Mouse (Mus musculus) heart, embryonic 12.5 days (tissue): ENCODE measurements around the gene Mrgprx1. TPM values are rescaled to one million over a fixed set of nuclear protein-coding genes. Genes with fewer than 3 reads are reported as not detected.

ENCODE experiments used
- ATAC-seq: fragments of 200-750 bp; cut with Nextera tagmentation; 2 replicates; pipeline ENCODE4 v1.8.0; 2017; ENCODE audit warnings: moderate TSS enrichment, moderate library complexity; ENCODE audit not compliant: insufficient number of reproducible peaks, low FRiP score
- H3K27ac ChIP-seq: fragments of 300-500 bp; sonication (generic); 2 replicates; pipeline ENCODE4 v1.5.1; 2016; ENCODE audit warnings: mild to moderate bottlenecking, moderate library complexity; ENCODE audit not compliant: poor library complexity, severe bottlenecking
- H3K27me3 ChIP-seq: fragments of 300-500 bp; sonication (generic); replicated peaks from 2 replicates; pipeline ENCODE4 v1.6.1; 2016; ENCODE audit warnings: mild to moderate bottlenecking, moderate library complexity
- H3K36me3 ChIP-seq: fragments of 300-500 bp; sonication (generic); 2 replicates; pipeline ENCODE4 v1.6.1; 2016; ENCODE audit warnings: mild to moderate bottlenecking, moderate library complexity
- H3K4me1 ChIP-seq: fragments of 300-500 bp; sonication (generic); replicated peaks from 2 replicates; pipeline ENCODE4 v1.6.1; 2016; ENCODE audit warnings: mild to moderate bottlenecking
- H3K4me2 ChIP-seq: fragments of 300-500 bp; sonication (generic); 2 replicates; pipeline ENCODE4 v1.6.1; 2016; ENCODE audit warnings: mild to moderate bottlenecking, moderate library complexity
- H3K4me3 ChIP-seq: fragments of 300-500 bp; sonication (generic); 2 replicates; pipeline ENCODE4 v1.5.1; 2016; ENCODE audit warnings: mild to moderate bottlenecking
- H3K9ac ChIP-seq: fragments of 300-500 bp; sonication (generic); 2 replicates; pipeline ENCODE4 v1.6.1; 2016; ENCODE audit warnings: mild to moderate bottlenecking, moderate library complexity
- H3K9me3 ChIP-seq: fragments of 300-500 bp; sonication (generic); replicated peaks from 2 replicates; pipeline ENCODE4 v1.6.1; 2016; ENCODE audit warnings: mild to moderate bottlenecking, moderate library complexity
- WGBS: fragments of 180-500 bp; shearing (Covaris S2); methylation state at CpG from one replicate; pipeline ENCODE4 v1.1.7; 2016; 5-methylcytosine and 5-hydroxymethylcytosine counted together
- polyA plus RNA-seq: library from polyadenylated mRNA; unstranded; fragments of >200 nt; fragmentation: Nextera tagmentation; extraction: Ambion mirVana; gene quantifications from 2 replicates; pipeline ENCODE4 v1.2.1, GENCODE M21; 2016

The Mrgprx1 gene
- polyA plus RNA-seq, result not detected in 2 replicates

DNA sequence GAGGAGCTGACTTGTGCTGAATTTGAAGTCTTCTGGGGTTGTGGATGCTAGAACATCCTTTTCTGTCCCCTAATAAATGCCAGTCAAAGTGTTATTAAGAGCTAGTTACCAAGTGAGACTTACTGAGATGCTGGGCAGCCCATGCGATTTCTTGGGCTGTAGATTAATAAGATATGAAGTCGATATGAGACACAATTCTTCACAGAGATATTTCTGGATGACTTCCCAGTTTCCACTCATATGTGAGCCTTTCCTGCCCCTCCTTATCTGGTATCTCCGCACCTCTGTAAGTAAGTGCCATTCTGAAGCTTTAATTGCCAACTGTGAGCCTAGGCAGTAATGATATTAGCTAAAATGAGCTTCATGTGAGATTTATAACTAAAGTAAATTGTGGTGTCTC is at the start of gene Mrgprx1:
TSS of gene Mrgprx1 (minus strand) at position 101 of the 400 bp plus-strand sequence.
- H3K4me3 ChIP-seq, result no peak within 1 kb of the TSS
- ATAC-seq, result no peak
- H3K9ac ChIP-seq, result no peak within 1 kb of the TSS
- WGBS, result 49% methylated on average over 3 of the region's 3 CpGs
- no peaks in the 10 kb centered on the region for H3K4me1 ChIP-seq
- no peaks in the 10 kb centered on the region for H3K27me3 ChIP-seq
- H3K27ac ChIP-seq, result no peak within 1 kb of the TSS
- no peaks in the 10 kb centered on the region for H3K36me3 ChIP-seq
- no peak within 1 kb of the TSS for H3K4me2 ChIP-seq
- H3K9me3 ChIP-seq, result no peaks in the 10 kb centered on the region; the same call in 1 of the 2 replicates

DNA sequence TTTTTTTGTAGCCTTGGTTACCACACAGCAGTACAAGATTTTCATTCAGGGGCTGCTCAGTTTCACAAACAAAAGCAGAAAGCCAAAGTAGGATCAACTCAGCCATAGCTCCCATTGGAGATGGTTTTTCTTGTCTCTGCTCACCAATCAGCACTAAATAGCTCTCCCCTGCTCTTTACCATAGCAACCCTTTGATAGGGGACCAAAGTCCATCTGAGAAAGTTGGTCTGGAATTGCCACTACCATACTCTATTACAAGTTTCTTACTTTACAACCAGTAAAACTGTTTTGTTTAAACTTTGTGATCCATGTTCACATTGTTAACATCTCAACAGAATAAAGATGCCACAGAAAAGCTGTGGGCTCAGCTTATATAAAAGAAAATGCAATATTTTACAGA is 48.1 kb upstream of the Mrgprx1 start:
- Histone ChIP-seq H3K9me3 (no peaks in the 10 kb centered on the region), H3K4me1 (no peaks in the 10 kb centered on the region), H3K9ac (no peak overlapping the region), H3K27ac (no peak overlapping the region), H3K4me3 (no peak overlapping the region), H3K36me3 (no peaks in the 10 kb centered on the region), H3K4me2 (no peak overlapping the region), H3K27me3 (no peaks in the 10 kb centered on the region)
- ATAC-seq, result no peak

DNA sequence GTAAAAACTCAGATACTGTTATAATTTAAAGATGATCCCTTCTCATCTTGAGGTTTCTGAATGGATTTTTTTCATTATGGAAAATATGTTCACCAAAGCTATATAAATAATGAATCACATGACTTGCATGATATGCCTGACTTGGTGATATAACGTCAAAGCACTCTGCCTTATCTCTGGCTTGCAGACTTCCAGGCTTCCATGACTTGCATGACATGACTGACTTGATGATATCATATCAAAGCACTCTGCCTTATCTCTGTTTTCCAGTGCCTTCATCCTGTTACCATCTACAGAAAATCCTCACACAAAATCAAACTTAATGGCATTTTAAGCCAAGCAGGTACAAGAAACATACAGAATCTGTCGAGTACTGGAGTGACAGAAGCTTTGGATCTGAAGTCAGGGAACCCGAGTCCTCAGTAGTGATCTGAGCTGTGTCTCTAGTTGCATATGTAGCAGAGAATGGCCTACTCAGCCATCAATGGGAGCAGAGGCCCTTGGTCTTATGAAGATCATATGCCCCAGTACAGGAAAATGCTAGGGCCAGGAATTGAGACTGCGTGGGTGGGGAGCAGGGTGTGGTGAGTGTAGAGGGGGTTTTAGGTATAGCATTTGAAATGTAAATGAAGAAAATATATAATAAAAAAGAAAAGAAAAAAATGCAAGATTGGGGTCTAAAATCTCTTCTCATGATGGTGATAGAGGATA is 19.2 kb upstream of the Mrgprx1 start:
- ATAC-seq, result peak; percentile 80
- Histone ChIP-seq H3K27ac (0 out of 2 replicates have a peak overlapping the region, but pooled peaks have one; percentile 43), H3K4me2 (no peak overlapping the region), H3K9me3 (no peaks in the 10 kb centered on the region), H3K4me3 (no peak overlapping the region), H3K4me1 (no peaks in the 10 kb centered on the region), H3K27me3 (no peaks in the 10 kb centered on the region), H3K36me3 (no peaks in the 10 kb centered on the region), H3K9ac (no peak overlapping the region)
- WGBS, result 28% methylated on average over 4 of the region's 4 CpGs

DNA sequence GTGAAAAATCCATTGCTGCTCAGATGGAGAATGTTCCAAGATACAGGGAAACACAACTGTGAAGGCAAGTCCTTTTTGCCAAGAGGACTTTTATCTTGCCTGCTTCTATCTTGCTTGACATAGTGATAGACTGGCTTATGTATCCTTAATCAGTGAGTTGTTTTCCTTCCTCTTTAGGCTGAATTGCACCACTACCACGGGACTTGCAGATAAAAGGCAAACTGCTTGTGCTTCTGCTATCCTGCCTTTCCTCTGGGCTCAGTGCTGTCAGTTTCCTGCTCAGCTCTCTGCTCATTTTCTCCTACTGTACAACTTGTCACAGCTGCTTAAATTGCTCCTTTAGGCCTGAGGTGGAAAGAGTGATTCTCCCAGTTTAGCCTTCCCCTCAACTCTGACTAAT is 16.6 kb upstream of the Mrgprx1 start:
- peak; percentile 82 for ATAC-seq
- Histone ChIP-seq H3K27me3 (no peaks in the 10 kb centered on the region), H3K36me3 (no peaks in the 10 kb centered on the region), H3K27ac (peak overlapping the region; percentile 22; the same call in 1 of the 2 replicates), H3K4me3 (no peak overlapping the region), H3K4me1 (no peaks in the 10 kb centered on the region), H3K9ac (no peak overlapping the region), H3K9me3 (no peaks in the 10 kb centered on the region), H3K4me2 (no peak overlapping the region)
- 4% methylated on average over 1 of the region's 1 CpGs for WGBS

DNA sequence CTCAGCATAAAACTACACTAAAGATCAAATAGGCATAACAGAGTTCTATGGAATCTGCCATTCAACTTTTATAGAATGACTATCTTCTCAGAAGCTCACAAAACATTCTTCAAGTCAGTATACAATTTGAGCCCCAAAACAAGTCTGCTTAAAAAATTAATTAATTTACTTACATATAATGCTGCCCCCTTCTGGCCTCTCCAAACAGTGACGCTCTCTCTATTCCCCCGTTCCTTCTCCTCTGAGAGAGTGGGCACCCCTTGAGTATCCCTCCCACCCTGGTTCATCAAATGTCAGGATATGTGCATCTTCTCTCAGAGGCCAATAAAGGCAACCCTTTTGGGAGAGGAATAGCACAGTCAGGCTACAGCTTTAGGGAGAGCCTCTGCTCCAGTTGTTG is 9.5 kb downstream of the Mrgprx1 start:
- H3K4me1 ChIP-seq, result no peaks in the 10 kb centered on the region
- H3K27me3 ChIP-seq, result no peaks in the 10 kb centered on the region
- H3K27ac ChIP-seq, result no peak overlapping the region
- no peaks in the 10 kb centered on the region for H3K9me3 ChIP-seq
- H3K9ac ChIP-seq, result no peak overlapping the region
- no peak overlapping the region for H3K4me2 ChIP-seq
- no peaks in the 10 kb centered on the region for H3K36me3 ChIP-seq
- H3K4me3 ChIP-seq, result no peak overlapping the region
- no peak for ATAC-seq
- 42% methylated on average over 2 of the region's 2 CpGs for WGBS

DNA sequence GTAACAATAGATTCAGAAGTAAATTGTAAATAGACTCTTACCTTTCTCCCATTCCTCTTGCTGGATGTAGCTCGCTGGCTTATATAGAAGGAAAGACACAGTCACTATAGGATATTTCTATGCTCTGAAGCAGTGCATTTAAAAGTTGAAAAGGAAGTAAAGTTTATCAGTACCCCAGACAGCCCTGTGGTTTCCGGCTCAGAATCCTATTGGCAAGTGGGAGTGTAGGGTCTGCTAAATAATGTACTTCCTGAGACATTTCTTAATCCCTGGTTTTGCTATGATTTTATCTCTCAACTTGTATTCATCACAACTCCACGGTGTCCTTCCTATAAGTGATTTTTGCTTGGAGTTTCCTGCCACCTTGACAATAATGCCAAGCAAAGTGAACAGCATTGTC is 31.7 kb downstream of the Mrgprx1 start:
- 53% methylated on average over 3 of the region's 3 CpGs for WGBS
- ATAC-seq, result no peak

DNA sequence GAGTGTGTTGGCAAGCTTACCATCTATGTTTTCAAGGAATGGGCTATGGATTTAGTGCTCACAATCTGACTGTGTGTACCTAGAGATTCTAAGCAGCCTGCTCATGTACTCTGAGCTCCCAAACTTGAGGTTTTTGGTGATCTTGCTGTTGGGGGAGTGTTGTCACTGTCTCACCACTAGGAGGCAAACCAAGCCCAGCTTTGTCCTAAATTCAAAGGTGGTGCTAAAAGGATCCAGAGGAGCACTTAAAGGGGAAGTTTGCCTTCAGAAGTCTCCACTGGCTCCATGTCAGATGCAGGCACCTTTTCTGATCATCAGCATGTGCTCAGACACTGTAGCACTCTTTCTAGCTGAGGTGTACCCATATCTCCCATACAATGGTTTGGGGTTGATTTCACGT is 40.6 kb downstream of the Mrgprx1 start:
- Histone ChIP-seq H3K4me2 (no peak overlapping the region), H3K4me3 (no peak overlapping the region), H3K9ac (no peak overlapping the region), H3K9me3 (no peaks in the 10 kb centered on the region), H3K36me3 (no peaks in the 10 kb centered on the region), H3K4me1 (no peaks in the 10 kb centered on the region), H3K27ac (no peak overlapping the region), H3K27me3 (no peaks in the 10 kb centered on the region)
- ATAC-seq, result no peak
- 49% methylated on average over 1 of the region's 1 CpGs for WGBS

More for the DNA sequence above, 31.7 kb downstream of the Mrgprx1 start:
- no peaks in the 10 kb centered on the region for H3K27me3 ChIP-seq
- 0 out of 2 replicates have a peak, but pooled peaks cover 2% of the 10 kb centered on the region for H3K9me3 ChIP-seq
- H3K9ac ChIP-seq, result no peak overlapping the region
- no peaks in the 10 kb centered on the region for H3K4me1 ChIP-seq
- no peak overlapping the region for H3K4me2 ChIP-seq
- H3K36me3 ChIP-seq, result no peaks in the 10 kb centered on the region
- no peak overlapping the region for H3K27ac ChIP-seq
- no peak overlapping the region for H3K4me3 ChIP-seq

DNA sequence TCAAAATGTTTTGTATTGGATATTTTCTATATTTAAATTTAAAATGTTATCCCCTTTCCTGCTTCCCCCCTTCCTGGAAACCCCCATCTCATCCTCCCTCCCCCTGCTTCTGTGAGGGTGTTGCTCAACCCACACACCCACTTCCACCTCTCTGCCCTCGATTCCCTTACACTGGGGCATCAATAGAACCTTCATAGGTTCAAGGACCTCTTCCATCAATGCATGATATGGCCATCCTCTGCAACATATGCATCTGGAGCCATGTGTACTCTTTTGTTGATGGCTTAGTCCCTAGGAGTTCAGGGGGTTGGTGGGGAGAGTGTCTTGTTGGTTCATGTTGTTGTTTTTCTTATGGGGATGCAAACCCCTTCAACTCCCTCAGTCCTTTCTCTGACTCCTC is 45.4 kb downstream of the Mrgprx1 start, which contains the start of gene Mrgpra4:
TSS of gene Mrgpra4 (minus strand) at position 101 of the 400 bp plus-strand sequence.
- H3K4me3 ChIP-seq, result no peak within 1 kb of the TSS
- H3K27me3 ChIP-seq, result no peaks in the 10 kb centered on the region
- no peak for ATAC-seq
- H3K9ac ChIP-seq, result no peak within 1 kb of the TSS
- H3K36me3 ChIP-seq, result no peaks in the 10 kb centered on the region
- no peak within 1 kb of the TSS for H3K4me2 ChIP-seq
- no peaks in the 10 kb centered on the region for H3K4me1 ChIP-seq
- no peaks in the 10 kb centered on the region for H3K9me3 ChIP-seq
- WGBS, result 50% methylated on average over 1 of the region's 1 CpGs
- no peak within 1 kb of the TSS for H3K27ac ChIP-seq

Other genes with a start within 250 kb of the Mrgprx1 start
- not detected in 2 replicates for gene Mrgpra4, start 45.5 kb downstream of the Mrgprx1 start, polyA plus RNA-seq
- gene Mrgprb5, start 141.4 kb upstream of the Mrgprx1 start, polyA plus RNA-seq, result not detected in 2 replicates
- gene Mrgprb4, start 171.7 kb upstream of the Mrgprx1 start, polyA plus RNA-seq, result not detected in 2 replicates